Mouse (Mus musculus) fibroblast of lung, adult 2 months (primary cell): ENCODE data around the gene Lcp2.

Source experiments
- DNase-seq: peaks from one replicate; pipeline ENCODE4 v3.0.0-alpha.2; 2011; ENCODE audit warnings: low read depth

Gene Lcp2

DNA sequence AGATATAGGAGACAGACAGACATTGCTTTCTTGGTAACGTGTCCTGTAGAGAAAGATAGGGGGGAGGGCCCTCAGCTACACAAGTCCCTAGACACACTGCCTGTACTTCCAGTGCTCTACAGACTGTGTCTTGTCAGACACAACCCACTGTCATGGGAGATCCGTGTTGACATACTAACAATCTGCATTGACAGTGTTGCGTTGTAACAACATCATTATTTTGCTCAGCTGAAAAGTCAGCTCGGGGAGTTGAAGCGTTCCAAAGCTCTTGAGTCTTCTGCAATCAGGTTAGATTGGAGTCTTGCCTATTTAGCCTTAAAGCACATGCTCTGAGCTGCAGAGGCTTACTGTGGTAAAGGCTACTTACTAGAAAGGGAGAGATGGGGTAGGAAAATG is 820 bp downstream of the Lcp2 start:
- DNase-seq, result no peak

DNA sequence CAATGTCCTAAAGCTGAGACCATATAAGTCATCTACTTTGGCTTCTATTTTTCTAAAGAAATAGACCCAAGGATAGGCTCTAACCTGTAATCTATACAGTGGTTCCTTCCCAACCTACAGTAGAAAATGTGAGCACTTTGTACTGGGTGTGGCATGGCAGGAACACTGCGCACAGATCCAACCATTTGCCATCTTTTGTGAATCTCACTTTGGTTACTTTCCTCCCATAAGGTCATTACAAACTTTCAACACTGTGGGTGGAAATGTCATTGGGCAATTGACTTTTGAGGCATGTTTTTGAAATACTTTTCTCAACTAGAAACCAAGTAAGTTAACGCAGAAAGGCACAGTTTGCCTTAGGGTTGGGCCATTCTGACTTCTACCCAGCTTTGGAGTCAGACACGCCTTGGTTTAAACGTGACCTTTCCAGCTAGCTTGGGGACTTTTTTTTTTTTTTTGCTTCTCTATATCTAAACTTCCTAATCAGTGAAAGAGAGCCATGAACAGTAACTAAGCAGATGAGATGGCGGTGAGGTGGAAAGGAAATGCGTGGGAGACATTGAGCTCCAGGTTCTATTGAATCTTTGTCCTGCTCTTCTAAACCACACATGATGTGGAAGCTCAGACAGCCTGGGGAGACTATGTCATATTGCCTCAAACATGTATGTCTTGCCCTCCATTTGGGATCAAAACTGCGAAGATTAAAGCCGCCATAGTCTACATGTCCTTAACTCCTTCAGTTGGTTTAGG is 1.8 kb downstream of the Lcp2 start:
- no peak for DNase-seq

DNA sequence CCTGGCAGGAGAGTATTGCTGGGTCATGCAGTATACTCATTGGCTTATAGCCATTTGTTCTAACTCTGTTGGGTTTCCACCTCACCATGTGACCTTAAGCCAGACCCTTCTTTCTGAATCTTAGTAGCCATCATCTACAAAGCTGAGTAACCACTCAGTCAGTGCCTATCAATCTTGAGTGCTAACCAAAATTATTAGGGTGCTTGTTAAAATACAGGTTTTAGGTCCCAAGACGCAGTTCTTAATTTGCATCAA is 2.3 kb downstream of the Lcp2 start:
- no peak for DNase-seq

DNA sequence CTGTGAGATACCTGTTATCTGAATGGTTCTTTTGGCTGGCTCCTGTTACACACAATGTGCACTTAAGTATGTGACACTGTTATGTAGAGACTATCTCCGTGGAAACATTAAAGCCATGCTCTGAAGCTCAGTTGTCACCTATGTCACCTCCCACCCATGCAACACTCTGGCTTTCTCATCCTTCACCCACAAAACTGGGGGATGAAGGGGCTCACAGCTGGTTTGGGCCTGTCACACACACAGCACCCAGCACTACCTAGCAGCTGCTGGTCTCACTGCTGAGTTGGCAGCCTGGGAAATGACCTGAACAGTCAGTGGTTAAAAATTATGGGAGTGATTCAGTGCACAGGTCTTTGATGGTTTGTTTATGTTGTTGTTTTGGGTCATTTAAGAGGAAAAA is 3.3 kb downstream of the Lcp2 start:
- DNase-seq, result no peak

DNA sequence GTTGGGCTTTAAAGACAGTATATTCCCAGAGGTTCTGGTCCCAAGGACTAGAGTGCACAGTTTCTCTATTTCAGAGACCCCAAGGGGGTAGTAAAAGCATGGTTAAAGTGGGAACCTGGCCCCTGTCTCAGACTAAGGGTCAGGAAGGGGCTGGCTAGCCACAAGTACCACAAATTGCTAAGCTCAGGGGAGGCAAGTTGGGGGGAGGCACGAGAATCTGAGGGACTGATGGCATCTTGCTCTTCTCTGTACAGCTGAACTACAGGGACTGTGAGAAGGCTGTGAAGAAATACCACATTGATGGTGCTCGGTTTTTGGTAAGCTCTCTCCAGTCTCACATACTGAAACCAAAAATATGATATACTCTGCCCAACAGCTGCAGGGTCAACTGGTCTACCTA is 3.9 kb downstream of the Lcp2 start:
- no peak for DNase-seq

DNA sequence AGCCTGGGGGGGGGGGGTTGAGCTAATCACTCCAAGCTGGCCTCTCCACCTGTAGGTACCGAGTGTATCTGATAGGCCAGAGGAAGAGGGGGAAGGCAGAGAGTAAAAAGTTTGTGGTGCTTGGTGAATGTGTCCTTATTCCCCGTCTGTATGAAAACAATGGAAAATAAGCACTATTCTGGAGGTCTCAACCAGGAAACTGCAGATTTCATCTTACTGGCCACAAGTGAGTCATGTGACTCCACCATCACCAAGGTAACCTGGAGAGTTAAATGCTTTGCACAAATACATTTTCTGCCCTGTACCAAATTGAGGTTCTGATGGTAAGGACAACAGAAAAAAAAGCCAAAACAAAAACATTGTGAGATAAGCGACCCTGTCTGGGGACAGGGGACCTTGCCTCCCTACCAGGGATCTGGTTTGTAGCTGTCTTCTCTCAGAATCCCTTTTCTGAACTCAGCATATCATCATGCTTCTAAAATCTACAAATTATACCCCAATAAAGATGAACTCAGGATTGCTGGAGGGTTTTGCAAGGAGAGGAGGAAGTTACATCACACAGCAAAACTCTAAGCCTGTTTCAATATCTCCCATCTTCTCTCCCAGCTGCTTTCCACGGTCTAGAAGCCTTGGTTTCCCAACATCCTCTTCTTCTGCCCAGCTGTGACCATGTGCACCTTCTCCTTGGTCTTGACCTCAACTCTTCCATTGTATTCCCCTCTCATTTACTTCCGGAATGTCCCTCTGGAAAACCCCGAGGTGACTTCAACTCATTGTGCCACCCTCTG is 6.5 kb downstream of the Lcp2 start:
- DNase-seq, result no peak

DNA sequence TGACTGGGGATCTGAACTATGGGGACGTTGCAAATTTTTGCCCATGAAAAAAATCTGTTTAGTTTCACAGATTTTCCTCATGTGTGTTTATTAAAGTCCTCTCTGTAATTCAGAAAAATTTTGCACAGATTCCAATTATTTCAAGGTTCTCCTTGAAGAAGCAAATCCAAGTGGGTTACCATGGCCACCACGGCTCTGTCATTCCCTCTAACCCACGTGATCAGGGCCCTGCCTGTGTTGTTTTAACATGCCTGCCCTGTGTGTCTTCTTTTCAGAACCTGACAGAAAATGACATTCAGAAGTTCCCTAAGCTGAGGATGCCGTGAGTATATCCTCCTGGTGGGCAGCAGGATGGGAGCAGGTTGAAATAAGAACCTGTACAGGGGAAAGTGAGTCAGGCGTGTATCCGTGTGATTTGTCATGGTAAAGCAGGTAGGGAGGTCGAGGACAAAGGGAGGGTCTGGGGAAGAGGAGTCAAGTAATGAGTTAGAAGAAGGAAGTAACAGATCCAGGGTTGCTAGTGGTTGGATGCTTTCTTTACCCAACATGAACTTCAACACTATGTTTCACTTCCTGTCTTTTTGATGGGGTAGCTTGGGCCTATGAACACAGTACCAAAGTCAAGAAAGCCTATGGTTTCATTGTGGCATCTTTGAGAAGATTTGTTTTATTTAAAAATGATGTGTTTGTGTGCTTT is 7.5 kb downstream of the Lcp2 start:
- DNase-seq, result no peak

DNA sequence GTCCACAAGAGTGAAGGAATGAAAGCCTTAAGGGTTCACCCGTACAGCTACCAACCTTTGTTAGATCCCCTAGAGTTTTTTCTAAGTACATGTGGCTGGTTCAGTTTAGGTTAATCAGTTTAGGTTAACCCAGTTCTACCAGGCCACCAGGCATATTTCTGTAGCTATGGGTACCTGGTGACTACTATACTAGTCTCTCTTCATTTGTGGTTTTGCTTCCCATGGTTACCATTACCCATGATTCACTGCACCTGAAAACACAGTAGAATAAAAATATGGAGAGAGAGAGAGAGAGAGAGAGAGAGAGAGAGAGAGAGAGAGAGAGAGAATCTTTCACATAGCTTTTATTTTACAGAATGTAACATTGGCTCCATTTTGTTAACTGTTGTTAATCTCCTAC is 10.0 kb downstream of the Lcp2 start:
- DNase-seq, result no peak

DNA sequence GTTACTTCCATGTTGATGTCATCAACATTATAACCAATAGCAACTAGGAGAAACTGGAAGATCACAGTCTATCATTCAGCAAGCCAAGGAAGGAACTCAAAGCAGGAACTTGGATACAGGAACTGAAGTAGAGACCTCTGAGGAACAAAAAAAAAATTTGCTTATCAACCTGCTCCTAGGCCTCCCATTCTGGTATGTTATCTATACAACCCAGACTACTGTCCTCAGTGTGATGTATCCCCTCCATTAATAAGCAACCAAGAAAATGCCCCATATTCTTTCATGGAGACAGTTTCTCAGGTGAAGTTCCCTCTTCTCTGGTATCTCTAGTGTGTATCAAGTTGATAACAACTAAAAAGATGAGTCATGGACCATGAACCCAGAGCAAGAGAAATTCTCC is 11.6 kb downstream of the Lcp2 start:
- no peak for DNase-seq

DNA sequence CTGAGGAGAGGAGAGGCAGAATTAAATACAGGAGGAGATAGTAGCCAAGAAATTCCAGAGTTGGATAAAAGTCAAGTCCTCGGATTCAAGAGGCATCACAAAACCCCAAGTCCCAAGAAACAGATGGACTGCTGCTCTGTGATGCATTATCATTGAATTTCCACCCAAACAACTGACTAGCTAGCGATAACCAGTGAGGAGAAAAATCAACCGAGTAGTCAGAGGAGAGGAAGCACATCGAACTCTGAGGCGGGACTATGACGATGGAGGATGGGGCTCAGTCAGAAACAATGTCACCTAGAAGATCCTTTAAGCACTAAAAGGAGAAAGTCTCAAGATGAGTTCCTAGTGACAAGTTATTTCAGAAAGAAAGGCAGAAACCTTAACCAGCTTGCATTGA is 12.2 kb downstream of the Lcp2 start:
- DNase-seq, result no peak

DNA sequence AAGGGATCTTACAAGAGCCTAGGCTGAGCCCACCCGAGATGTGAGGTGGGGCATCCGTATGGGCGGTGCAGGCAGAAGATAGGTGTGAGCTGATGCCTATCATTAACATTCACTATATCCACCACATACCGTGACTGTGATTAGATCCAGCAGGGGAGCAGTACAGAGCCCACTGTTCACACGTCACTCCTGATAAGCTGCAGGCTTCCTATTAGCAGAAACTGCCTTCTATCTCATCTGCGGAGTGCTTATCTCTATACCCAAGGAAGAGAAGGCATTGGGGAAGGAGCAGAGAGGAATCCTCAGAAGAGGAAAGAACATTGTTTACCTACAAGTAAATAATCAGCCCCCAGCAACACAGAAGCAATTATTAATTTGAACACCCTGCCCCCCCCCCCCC is 15.0 kb downstream of the Lcp2 start:
- no peak for DNase-seq

DNA sequence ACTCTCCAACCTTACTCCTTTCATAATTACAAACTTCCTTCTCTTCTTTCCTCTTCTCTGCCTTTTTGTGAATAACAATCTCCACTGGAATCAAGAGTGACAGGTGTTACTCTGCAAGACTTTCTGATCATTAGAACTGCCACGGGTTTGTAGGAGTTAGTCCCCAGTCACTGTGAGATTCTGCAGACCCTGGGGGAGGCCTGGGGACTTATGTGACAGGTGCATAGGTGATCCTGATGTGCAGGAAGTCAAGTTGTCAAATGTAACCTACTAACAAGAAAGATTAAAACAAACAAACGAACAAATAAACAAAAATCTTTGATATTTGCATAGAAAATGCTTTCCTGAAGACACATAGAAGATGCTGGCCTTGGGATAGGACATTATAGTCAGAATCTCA is 16.5 kb downstream of the Lcp2 start:
- no peak for DNase-seq

DNA sequence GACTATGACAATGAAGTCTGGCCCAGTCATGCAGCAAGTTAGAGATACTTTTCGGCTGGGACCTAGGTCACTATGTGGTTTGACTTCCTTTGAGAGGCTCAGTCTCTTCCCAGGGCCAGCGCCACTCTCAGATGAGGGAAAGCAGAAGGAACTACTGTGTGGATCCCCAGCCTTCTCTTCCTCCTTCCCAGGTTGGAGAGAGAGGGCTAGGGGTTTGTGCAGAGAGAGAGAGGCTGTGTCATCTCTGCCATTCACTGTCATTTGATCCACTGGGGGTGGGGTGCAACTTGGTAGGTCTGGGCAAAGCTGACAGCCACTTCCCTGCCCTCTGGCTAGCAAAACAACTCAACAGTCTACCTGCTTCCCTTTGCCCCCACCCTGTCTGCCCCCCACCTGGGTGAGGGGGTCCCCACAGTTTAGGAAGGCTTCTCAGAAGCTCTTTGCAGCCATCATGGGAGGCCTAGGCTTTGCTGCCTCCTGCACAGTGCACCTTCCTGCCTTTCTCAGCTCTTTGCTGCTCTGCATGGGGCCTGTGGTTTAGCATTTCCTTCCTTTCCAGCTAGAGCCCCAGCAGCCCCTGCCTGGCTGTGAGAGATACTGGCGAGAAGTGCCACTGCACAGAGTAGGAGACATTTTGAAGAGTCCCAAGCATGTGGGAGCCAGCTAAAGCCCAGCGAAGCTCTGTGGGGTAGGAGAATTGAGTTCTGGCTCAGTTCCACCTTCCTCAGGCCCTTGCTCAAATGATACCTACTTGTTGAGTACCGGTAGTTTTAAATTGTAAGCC is 17.2 kb downstream of the Lcp2 start:
- DNase-seq, result no peak

DNA sequence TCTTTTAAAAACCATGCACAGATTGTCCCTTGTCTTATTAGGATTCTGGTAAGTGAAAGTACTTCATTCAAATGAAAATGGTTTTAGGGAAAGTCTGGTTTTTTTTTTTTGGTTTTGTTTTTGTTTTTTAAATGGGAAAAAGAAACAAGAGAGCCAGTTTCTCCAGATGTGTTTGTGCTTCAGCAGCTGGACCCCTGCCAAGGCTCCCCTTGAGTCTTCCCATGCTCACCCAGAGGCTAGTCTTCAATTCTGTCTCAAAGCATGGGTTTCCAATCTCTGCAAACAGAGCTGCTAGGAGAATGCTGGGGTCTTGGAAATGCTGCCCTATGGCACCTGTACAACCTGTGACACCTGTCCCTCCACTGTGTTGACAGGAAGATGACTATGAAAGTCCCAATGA is 23.9 kb downstream of the Lcp2 start:
- no peak for DNase-seq

DNA sequence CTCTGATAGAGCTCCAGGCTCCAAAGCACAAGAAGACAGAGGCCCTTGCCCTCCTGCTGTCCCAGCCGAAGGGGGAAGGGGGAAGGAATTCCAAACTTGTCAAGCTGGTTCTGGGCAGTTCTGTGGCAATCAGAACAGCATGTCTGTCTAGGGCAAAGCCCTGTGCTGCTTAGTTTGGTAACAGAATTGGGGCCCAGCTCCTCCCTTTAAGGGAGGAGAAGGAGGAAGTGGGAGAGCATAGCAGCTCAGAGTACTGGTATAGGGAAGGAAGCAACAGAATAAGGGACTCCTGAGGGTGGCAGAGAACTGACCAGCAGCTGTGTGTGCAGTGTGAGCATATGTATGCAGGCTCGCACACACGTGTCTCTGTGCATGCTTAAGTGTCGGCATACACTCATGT is 25.6 kb downstream of the Lcp2 start:
- no peak for DNase-seq

DNA sequence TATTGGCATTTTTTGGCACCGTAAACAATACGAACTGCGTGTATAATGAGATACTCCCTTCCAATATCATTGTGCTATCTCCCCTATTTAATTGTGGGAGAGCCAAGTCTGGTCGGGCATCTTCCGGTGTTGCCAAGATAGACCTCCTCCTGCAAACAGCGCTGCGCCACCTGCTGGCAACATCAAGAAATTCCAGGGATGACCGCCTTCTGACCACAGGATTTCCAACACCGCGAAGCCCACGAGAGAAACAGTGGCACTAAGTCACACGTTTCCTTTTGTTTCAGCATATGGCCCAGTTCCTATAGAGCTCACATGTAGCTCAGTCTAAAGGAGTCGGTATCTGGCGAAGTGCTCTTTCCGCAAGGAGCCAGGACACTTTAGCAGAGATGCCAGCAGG is 27.1 kb downstream of the Lcp2 start:
- DNase-seq, result peak; percentile 6

DNA sequence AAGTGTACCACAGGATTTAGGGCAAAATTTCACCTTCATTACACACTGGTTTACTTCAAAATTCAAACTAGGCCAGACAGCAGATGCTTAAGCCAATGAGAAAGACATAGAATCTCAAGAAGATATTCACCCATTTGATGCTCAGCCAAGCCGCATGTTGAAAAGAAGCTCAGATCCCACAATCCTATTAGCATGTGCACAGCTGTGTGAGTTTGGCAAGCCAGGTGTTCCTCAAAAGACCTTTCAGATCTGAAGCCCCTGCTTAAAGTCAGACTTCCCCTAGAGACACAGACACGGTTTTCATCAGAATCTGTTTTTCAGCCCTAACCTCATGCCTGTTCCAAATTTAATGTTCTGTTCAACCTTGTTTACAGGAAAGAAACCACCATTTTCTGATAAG is 31.1 kb downstream of the Lcp2 start:
- no peak for DNase-seq

DNA sequence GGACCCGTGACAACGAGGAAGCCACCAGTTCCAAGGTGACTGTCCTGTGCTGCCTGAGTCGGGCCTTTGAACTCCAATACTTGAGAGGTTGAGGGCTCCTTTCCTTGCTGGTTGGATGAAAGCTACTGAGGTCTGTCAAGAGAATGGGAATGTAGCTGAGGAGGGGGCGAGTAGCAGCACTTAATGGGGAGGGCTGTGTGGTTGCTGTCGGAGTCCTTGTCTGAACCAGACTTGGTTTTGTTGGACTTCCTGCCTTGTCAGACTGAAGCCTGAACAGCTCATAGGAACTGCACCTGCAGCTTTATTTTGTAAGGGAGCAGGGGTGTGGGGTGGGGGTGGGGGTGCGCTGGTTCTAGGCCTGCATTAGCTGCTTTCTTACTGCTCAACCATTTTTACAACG is 31.9 kb downstream of the Lcp2 start:
- no peak for DNase-seq

DNA sequence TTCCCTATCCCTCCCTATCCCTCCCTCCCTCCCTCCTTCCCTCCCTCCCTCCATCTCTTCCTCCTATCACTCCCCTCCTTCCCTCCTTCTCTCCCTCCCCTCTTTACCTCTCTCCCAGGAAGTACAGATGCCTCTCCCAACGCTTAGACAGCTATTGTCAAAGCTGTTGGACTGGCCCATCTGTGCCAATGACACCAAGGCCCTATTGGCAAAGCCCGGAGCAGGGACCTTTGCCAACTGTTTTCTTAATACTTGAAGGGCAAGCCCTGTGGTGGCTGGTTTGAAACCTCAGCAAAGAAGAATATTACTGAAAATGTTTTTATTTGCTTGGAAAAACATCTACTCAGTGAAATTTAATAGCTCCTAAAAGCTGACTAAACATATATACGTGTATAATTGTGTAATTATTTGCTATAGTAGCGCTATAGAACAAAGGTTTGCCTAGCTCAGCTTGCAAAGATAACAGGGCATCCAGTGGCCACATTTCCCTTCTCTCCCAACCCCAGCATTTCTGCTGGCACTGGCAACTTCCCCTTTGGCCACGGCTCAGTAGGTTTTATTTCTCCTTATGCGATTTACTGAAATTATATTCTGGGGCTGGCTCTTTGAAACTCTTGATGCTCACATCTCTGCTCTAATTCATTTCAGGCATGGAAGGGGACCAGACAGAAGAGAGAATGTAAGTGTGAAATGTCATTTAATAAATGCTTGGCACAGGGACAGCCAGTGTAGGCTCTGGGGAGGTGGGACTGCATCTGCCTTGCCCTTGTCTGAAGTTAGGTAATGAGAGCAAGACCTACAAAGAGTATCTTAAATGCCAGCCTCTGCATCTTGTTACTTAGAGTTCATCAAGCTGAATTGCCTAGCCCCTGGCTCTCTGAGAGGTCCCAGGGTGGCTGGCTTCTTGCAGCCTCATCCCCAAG is 33.1 kb downstream of the Lcp2 start:
- no peak for DNase-seq

DNA sequence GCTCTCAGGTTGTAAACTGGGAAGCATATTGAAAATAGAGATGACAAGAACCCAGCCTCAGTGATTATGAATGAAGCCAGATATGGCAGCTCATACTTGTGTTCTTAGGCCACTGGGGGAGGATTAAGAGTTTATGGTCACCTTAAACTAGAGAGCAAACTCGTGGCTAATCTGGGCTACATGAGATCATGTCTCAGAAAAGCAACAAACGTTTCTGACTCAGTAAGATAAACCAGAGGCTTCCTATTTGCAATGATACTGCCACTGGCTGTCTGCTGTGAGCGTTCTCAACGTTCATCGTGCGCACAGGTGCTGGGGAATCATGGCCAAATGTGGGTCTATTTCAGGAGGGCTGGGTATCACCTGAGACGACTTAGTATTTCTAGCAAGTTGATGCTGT is 37.1 kb downstream of the Lcp2 start:
- no peak for DNase-seq

DNA sequence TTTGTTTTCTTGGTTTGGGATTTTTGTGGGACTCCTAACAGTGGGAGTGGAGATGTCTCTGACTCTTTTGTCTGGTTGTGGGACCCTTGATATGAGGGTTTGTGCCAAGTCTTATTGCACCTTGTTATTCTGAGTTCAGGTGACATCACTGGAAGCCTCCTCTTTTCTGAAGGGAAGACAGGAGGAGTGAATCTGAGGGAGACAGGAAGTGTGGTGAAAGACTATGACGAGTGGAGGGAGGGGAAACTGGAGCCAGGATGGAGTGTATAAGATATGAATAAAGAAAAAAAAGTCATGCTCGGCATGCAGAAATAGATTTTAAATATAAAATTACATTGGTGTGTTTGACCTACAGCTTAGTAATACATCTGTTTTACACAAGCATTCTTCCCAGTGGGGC is 37.9 kb downstream of the Lcp2 start:
- DNase-seq, result no peak
